Mouse (Mus musculus): ENCODE data around the gene Filip1l. TPM values are rescaled to one million over a fixed set of nuclear protein-coding genes. Genes with fewer than 3 reads are reported as not detected.

Gene Filip1l
- total and polyA plus RNA-seq, 2 experiments from 2014 or later = 1.3 to 1.7 TPM

DNA sequence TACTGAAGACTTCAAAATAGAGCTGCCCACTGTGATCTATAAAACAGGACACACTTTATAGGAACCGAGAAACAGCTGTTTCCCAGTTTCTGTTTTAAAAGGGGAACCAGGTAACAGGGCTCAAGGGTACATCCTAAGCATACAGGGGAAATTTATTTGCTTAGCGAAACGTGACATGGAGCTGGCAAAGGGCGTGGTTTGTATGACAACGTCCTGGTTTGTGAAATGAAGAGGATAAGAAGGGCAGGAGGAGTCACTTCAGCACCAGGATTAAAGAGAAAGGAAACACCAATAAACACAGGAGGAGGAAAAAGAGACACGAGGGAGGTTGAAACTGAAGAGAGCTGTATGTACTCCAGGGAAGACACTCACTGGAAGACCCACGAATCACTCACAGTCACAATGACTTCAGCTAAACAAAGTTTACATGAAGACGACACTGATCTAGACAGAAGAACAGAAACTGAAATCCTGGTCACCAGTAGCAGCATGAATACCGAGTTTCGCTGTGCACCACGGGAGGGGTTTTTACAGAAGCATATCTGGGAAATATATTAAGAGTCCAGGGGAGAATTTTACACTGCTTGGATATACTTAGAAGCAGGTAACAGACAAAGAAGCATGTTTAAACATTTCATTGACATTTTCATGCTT, 16.0 kb upstream of the Filip1l start:
- H3K36me3 ChIP-seq (ENCODE audit: insufficient read depth) = no peaks in the 10 kb centered on the region
- H3K4me2 ChIP-seq (ENCODE audit: low read depth) = no peak overlapping the region
- no peak overlapping the region for H3K9ac ChIP-seq
- no peak for TF ChIP-seq CTCF (IDR thresholded peaks at IDR 0.05; ENCODE audit: low read depth)
- WGBS = 83% methylated on average over 11 of the region's 11 CpGs
- no peak overlapping the region for H3K27ac ChIP-seq (ENCODE audit: low read depth, low read length)
- no peaks in the 10 kb centered on the region for H3K27me3 ChIP-seq (ENCODE audit: insufficient read depth, low read length)
- ATAC-seq = no peak
- H3K4me3 ChIP-seq (ENCODE audit: low read depth, low read length) = no peak overlapping the region
- no peak for DNase-seq
- no peaks in the 10 kb centered on the region for H3K9me3 ChIP-seq (ENCODE audit: low read length)
- H3K4me1 ChIP-seq (ENCODE audit: insufficient read depth) = no peaks in the 10 kb centered on the region

DNA sequence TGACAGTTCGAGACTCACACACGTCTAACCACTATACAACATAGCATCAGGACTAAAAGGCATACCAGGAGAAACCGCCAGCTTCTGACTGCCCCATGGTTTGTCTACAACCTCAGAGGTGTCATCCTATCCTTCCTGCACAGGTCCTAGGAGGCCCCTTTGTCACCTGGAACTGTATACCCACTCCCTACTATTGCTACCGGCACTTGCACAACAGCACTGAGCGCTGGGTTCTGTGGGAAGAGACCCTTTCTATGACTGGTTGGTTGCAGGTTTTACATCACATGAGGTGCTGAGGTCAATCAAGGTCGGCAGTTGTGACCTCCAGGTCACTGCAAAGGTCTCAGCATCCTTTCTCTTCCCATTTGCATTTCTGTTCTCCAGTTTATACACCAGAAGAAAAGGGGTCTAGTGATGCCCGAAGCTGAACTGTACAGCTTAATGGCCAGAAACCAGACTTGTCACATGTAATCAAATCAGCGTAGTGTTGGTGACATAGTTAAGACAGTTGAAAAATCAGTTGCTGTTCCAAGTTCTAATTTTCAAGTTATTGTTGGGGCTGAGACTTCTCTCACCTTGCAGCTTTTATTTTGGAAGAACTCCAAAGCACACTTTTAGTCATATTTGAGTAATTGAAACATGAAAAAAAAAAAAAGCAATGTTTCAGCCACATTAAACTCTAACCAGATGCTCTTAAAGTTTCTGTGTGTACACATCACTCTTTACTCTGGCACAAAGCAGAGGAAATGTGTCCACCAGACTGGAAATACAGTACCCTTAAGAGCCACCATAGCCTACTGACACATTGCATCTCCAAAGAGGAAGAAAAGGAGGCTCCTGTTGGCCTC, 12.9 kb upstream of the Filip1l start:
- no peak overlapping the region for H3K27ac ChIP-seq (ENCODE audit: low read depth, low read length)
- TF ChIP-seq CTCF (IDR thresholded peaks at IDR 0.05; ENCODE audit: low read depth) = no peak
- no peaks in the 10 kb centered on the region for H3K27me3 ChIP-seq (ENCODE audit: insufficient read depth, low read length)
- DNase-seq (no peak), ATAC-seq (no peak)
- WGBS = 82% methylated on average over 8 of the region's 8 CpGs
- H3K9me3 ChIP-seq (ENCODE audit: low read length) = no peaks in the 10 kb centered on the region
- H3K4me3 ChIP-seq (ENCODE audit: low read depth, low read length) = no peak overlapping the region
- H3K4me1 ChIP-seq (ENCODE audit: insufficient read depth) = no peaks in the 10 kb centered on the region
- H3K36me3 ChIP-seq (ENCODE audit: insufficient read depth) = no peaks in the 10 kb centered on the region
- no peak overlapping the region for H3K4me2 ChIP-seq (ENCODE audit: low read depth)
- H3K9ac ChIP-seq = no peak overlapping the region

DNA sequence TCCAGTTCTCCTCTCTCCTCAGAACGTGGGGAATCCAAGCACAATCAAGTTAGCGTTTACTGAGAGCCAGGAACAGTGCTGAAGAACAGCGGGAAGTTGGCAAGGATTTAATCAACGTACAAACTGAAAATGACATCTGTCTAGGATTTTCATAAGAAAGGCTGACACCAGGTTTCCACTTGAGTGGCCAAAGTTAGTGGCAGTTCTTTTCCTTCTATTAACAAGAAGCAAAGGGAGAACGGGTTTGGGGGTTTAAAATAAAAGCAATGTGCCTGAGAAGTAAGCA, 12.3 kb upstream of the Filip1l start:
- H3K9ac ChIP-seq = no peak overlapping the region
- WGBS = 20% methylated on average over 5 of the region's 5 CpGs

DNA sequence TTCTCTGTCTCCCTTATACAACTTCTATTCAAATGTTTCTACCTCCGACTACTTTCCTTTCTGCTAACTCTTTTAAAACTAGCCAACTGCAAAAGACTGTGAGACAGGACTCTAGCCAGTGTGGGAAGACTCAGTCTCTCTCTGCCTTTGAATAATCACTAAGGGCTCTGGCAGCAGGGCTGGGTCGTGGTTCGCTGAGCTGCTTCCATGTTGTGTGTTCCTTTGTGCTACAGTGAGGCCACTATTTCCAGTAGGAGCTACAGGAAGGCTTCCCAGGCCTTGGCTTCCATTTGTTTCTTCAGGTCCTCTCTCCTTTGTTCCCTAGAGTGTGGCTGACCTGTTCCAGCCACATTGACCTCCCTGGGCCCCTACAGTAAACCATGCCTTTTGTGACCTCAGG, 6.6 kb upstream of the Filip1l start:
- WGBS = 61% methylated on average over 3 of the region's 3 CpGs
- no peak overlapping the region for H3K4me3 ChIP-seq (ENCODE audit: low read depth, low read length)
- TF ChIP-seq CTCF (IDR thresholded peaks at IDR 0.05; ENCODE audit: low read depth) = no peak
- no peaks in the 10 kb centered on the region for H3K36me3 ChIP-seq (ENCODE audit: insufficient read depth)
- no peak overlapping the region for H3K4me2 ChIP-seq (ENCODE audit: low read depth)
- ATAC-seq (no peak), DNase-seq (no peak)
- no peak overlapping the region for H3K9ac ChIP-seq
- H3K9me3 ChIP-seq (ENCODE audit: low read length) = no peaks in the 10 kb centered on the region
- H3K4me1 ChIP-seq (ENCODE audit: insufficient read depth) = no peaks in the 10 kb centered on the region
- H3K27me3 ChIP-seq (ENCODE audit: insufficient read depth, low read length) = no peaks in the 10 kb centered on the region
- H3K27ac ChIP-seq (ENCODE audit: low read depth, low read length) = no peak overlapping the region

More for the DNA sequence above, 12.3 kb upstream of the Filip1l start:
- no peak; the same call in 1 of the 2 replicates for ATAC-seq
- DNase-seq = no peak
- Histone ChIP-seq H3K4me2 (ENCODE audit: low read depth) (no peak overlapping the region), H3K36me3 (ENCODE audit: insufficient read depth) (no peaks in the 10 kb centered on the region), H3K27me3 (ENCODE audit: insufficient read depth, low read length) (no peaks in the 10 kb centered on the region), H3K27ac (ENCODE audit: low read depth, low read length) (no peak overlapping the region), H3K4me3 (ENCODE audit: low read depth, low read length) (no peak overlapping the region), H3K9me3 (ENCODE audit: low read length) (no peaks in the 10 kb centered on the region), H3K4me1 (ENCODE audit: insufficient read depth) (no peaks in the 10 kb centered on the region)
- no peak for TF ChIP-seq CTCF (IDR thresholded peaks at IDR 0.05; ENCODE audit: low read depth)

DNA sequence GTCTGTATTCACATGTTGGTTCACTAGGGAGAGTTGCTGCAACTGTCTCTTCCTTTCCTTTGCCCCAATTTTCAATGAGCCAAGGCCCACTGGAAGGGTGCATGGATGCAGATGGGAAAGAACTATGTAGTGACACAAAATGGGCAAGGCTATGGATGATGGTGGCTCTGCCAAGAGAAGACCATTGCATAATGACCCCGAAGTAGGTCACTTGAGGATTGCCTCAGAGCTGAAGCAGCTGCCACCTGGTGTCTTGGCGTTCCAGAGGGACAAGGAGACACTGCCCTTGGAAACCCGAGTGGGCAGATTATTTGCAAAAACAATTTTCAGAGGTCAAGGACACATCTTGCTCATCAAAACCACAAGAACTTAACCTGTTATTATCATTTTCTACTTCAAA, 3.9 kb upstream of the Filip1l start:
- Histone ChIP-seq H3K27ac (ENCODE audit: low read depth, low read length) (no peak overlapping the region), H3K4me2 (ENCODE audit: low read depth) (no peak overlapping the region), H3K27me3 (ENCODE audit: insufficient read depth, low read length) (no peaks in the 10 kb centered on the region), H3K36me3 (ENCODE audit: insufficient read depth) (no peaks in the 10 kb centered on the region), H3K4me3 (ENCODE audit: low read depth, low read length) (no peak overlapping the region), H3K4me1 (ENCODE audit: insufficient read depth) (no peaks in the 10 kb centered on the region), H3K9me3 (ENCODE audit: low read length) (no peaks in the 10 kb centered on the region), H3K9ac (no peak overlapping the region)
- no peak for ATAC-seq
- no peak for TF ChIP-seq CTCF (IDR thresholded peaks at IDR 0.05; ENCODE audit: low read depth)
- WGBS = 85% methylated on average over 3 of the region's 3 CpGs
- no peak for DNase-seq

DNA sequence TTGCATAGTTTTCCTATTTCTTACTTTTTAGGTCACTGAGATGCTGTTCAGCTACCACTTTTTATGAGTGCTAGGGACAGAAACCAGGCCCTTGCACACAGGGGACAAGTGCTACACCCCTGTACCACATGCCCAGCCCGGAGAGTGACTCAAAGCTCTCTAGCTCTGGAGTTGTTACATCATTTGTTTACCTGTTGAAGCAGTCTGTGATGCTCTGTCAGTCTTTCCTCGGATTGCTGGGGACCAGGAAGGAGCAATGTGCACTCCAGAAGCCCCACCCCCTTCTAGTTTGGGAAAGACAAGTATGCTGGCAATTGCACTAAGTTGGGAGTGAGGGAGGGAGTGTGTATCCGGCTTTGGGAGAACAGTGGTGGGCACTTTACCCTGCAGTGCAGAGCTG, 3.2 kb upstream of the Filip1l start:
- Histone ChIP-seq H3K9ac (no peak overlapping the region), H3K9me3 (ENCODE audit: low read length) (no peaks in the 10 kb centered on the region), H3K4me1 (ENCODE audit: insufficient read depth) (no peaks in the 10 kb centered on the region), H3K36me3 (ENCODE audit: insufficient read depth) (no peaks in the 10 kb centered on the region), H3K4me2 (ENCODE audit: low read depth) (no peak overlapping the region), H3K27ac (ENCODE audit: low read depth, low read length) (no peak overlapping the region), H3K4me3 (ENCODE audit: low read depth, low read length) (no peak overlapping the region), H3K27me3 (ENCODE audit: insufficient read depth, low read length) (no peaks in the 10 kb centered on the region)
- WGBS = 54% methylated on average over 3 of the region's 3 CpGs
- DNase-seq = no peak
- no peak for TF ChIP-seq CTCF (IDR thresholded peaks at IDR 0.05; ENCODE audit: low read depth)
- ATAC-seq = no peak

DNA sequence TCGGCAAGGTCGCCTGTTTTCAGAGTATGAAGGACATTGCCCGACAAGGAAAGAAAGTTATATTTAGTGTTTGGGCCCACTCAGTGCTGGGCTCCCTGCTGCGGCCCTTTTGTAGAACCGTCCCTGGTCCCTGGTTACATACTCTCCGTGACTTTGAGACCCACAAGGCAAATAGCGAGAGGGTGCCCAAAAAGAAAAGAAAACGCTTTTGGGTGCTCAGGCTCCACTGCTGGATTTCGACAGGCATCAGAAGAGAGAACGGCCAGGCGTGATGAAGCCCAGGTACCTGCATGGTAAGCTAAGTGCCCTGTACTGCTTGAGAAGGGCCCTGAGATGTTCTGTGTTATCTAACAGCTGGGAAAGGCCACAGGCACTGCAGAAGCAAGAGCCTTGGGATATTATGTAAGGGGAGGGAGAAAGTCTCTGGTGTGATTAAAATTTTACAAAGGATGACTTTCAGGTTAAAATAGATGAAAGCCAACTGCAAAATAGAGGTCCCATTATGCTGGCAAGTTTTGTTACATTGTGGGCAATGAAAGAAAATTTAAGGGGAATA, 351 bp downstream of the Filip1l start:
- H3K4me3 ChIP-seq (ENCODE audit: low read depth, low read length) = no peak overlapping the region
- no peak for DNase-seq
- ATAC-seq = no peak
- no peak overlapping the region for H3K9ac ChIP-seq
- no peak overlapping the region for H3K4me2 ChIP-seq (ENCODE audit: low read depth)
- no peaks in the 10 kb centered on the region for H3K9me3 ChIP-seq (ENCODE audit: low read length)
- 88% methylated on average over 11 of the region's 11 CpGs for WGBS
- H3K36me3 ChIP-seq (ENCODE audit: insufficient read depth) = no peaks in the 10 kb centered on the region
- TF ChIP-seq CTCF (IDR thresholded peaks at IDR 0.05; ENCODE audit: low read depth) = no peak
- no peaks in the 10 kb centered on the region for H3K27me3 ChIP-seq (ENCODE audit: insufficient read depth, low read length)
- no peaks in the 10 kb centered on the region for H3K4me1 ChIP-seq (ENCODE audit: insufficient read depth)
- no peak overlapping the region for H3K27ac ChIP-seq (ENCODE audit: low read depth, low read length)
